Mouse (Mus musculus): Measurements from ENCODE around the gene Pmvk.
"Not testable (repeated sequence)": the region's sequence is repeated elsewhere in the genome, so short reads cannot be mapped to it uniquely, and the experiment has no call there.

The Pmvk gene

DNA sequence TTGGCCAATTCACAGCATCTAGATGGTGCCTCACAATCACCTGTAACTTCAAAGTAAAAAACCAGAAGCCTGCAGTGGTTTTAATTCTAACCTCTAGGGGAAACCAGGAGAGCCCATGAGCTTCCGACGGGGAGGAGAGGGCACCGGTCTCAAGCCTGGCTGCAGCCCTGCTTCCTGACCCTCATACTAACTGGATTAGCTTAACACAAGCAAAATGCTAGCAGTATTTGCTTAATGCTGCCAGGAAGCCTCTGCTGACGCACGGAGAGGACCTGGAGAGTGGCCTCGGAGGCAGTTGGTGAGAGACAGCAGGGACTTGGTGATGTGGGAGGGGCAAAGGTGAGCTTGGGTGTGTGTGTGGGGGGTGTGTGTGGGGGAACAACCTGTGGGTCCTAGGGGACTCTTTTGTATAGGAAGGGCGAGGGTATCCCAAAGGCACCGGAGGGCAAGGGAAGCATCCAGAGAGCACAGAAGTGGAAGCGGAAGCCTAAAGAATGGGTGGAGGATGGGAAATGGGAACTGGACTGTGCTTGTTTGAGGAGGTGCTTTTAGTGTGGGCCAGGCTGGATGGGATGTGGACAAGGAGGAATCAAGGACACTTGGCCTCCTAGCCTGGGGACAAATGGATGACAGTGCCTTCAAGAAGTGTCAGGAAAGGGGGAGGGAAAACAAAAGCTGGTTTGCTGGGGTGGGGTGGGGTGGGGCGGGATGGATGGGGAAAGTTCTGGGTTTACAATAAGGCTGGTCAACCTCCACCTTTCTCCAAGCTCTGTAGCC, at the start of gene Pmvk:
Pmvk (plus strand) TSS at position 141 of the 777 bp plus-strand sequence.
- DNase-seq: no peak

DNA sequence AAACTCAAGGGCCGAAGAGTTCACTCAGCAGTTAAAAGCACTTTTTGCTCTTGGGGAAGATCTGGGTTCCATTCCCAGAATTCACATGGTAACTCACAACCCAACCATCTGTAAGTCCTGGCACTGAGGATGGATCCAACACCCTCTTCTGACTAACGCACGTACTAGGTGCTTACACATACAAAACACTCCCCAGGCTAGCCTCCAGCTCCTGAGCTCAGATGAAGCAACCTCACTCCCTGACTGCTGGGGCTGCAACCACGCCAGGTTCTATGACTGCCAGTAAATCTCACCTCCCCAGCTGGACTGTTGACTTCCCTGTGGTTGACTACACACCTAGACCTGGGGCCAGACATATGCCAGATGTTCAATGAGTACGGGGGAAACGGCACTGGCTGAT, 47.5 kb upstream of the Pmvk start:
- DNase-seq: no peak

DNA sequence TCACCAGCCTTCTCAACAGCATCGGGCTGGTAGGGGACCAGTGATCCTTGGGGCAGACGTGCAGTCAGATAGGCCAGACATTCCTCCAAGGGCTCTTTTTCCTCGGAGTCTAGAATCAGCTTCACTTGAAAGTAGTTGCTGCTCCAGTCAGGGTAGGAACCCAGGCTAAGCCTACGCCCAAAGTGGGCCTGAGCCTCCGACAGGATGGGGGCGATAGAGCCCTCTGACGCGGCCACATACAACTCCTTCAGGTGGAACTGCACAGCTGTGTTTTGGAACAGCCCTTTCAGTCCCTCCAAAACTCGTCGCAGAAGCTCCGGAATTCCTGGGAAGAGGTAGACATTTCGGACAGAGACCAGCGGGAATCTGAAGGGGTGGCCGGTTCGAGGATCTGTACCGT, 45.9 kb upstream of the Pmvk start:
- DNase-seq: no peak

DNA sequence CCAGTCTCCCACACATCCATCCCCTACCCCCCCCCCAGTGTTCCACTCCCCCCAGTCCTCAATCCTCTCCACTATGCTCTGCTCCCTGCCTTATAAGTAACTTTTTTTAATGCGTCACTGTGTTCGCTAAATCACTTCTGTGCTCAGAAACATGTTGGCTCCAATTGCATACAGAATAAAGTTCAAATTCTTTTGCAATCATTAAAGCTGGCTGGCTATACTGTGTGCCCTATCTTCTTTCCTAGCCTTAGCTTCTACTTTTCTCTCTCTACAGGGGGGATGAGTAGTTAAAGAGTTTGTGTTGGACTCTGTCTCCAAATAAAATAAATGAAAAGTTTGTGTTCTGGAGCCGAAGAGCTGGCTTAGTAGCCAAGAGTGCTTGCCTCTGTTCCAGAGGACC, 44.6 kb upstream of the Pmvk start:
- DNase-seq: no peak

DNA sequence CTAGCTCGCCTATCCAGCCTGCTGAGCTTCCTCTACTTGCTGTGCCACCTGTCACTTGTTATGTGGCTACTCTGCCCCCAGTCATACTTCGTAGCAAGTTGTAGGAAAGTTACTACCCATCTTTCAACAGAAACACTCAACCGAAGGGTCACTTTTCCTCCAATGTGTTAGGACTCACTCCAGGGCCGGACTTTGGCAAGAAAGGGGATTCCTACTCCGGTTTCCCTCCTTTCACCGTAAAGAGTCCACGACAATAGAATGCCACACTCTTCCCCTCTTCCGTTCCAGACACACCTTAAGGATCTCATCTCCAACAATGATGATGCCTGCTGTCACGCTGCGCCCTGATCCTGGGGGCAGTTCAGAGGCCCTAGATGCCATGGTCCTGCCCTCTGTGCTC, 43.5 kb upstream of the Pmvk start:
- no peak for DNase-seq

DNA sequence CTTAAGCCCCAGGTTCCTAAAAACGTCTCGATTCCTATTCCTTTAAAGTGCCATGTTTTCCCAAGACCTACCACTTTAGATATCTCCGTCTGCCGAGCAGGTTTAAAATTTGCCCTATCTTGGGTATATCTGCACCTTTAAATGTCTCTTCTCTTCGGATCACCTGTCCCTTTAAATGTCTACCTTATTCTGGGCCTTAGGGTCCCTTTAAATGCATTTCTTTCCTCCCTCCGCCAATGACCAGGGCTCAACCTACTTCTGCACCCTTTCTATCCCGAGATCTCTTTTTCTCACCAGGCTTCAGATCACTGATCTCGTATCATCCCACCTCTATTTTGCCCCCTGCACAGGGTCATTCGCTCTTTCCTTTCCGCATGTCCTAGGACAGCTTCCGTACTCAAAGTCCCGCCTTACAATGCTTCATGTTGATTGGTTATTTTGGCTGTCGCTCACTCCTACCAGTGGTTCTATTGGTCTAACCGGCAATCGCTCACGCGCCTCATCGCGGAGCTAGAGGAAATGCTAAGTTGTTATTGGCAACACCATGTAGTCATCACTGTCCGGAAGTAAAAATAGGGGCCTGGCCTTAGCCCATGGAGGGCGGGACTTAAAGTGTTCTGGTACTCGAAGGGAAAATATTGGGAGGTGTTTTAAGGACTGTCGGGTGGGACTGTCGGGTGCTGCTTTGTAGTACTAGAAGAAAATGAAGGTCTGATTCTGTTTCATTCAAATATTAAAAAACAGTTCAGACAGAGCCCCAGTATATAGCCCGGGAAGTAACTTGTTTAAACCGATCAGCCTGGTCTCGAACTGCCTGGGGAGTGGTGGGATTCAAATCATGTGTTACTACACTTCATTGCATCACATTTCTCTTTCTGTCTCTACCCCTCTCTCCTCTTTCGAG, 42.6 kb upstream of the Pmvk start, which contains the start of gene Flad1:
Flad1 (minus strand) TSS at position 381 of the 904 bp plus-strand sequence.
- peak; percentile 94 for DNase-seq

DNA sequence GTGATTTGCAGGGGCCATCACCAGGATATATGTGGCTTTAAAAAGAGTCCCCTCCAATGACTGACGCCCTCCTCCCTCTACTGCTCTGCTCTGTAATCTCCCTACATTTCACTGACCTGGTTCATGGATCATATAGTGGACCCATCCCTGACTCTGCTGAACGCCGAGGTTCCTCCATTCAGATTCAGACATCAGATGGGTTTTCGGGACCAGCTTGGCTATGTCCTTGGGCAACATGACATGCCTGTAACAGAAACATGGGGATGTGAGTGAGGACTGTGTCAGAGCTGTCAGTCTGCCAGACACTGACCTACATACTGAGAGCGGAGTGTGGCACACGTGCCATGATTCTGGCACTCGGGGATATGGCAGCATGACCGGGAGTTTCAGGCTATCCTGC, 38.2 kb upstream of the Pmvk start:
- no peak for DNase-seq

DNA sequence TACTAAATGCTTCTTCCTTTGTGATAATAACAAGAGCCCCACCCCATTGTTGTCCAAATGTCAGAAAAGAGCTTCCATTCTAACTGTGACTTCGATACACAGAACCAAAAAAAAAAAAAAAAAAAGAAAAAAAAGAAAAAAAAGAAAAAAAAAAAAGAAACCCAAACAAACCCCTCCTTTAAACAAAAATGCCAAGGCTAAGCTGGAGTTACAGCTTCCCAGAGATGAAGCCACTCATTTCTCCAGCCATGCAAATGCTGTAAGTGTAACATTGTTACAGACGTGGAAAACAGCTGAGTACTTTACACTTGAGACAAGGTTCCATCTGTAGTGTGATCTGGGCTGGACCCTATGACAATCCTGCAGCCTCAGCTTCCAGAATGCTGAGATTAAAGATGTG, 37.2 kb upstream of the Pmvk start:
- DNase-seq: no peak

DNA sequence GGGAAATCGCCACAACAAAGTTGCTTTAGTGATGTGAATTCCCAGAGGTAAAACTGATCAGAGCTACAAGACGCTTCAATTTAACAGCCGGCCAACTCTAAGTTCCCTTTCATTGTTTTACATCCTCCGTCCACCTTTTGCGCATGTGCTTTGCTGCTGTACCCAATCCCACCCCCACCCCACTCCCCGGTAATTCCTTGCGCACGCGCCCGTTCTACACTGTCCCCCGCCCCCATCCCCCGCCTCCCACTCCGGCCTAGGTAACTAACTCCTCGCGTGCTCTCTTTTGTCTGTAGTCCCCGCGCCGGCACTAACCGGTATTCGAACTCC, 36.5 kb upstream of the Pmvk start:
- no peak for DNase-seq

DNA sequence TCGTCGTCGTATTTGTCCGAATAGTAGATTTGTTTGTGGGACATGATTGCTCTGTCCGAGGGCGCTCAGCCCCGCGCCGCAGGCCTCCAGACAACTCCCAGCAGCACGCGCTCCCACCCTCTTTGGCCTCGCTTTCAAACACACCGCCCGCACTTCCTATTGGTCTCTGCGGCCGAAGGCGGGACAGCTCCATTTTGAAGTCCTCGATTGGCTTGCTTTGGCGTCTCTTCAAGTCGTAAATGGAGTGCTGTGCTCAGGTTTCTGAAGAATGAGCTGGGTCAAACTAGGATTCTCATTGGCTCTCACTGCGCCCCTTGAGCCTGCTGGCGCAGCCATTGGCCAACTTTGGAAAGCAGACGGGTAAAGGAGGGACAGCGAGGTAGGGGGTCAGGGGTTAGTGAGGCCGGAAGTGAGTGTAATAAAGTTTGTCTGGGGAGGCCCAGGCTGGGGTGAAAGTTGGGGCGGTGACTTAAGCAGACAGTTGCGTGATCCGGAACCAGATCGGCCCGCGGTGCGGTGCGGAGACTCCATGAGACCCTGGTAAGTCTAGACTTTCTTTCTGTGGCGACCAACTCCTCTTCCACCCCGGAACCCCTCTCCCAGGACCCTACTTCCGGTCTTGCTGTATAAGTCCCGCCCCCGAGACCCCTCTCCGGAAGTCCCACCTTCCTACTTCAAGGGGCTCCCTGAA, 36.0 kb upstream of the Pmvk start, which contains the start of the genes Cks1b and Shc1:
Cks1b (minus strand) TSS at position 214 of the 691 bp plus-strand sequence.
Shc1 (plus strand) TSS at position 274 of the 691 bp plus-strand sequence.
- DNase-seq: peak; percentile 89

DNA sequence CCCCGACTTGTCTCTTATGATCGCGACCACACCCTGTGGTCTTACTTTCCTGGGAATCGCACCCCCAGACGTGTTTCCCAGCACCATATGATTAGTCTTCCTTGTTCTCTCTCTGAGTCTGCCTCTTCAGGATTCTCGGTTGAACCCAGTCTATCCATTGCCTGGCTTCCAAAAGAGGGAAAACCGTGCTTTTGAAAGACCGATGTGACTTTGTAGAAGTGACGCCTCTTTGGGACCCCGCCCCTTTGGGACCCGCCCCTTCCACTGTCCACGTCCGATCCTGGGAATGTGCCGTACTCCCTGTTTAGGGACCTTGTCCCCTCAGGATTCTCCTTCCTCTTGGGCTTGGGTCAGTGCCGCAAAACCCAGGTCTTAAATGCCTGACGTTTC, 35.5 kb upstream of the Pmvk start:
- peak; percentile 59 for DNase-seq

DNA sequence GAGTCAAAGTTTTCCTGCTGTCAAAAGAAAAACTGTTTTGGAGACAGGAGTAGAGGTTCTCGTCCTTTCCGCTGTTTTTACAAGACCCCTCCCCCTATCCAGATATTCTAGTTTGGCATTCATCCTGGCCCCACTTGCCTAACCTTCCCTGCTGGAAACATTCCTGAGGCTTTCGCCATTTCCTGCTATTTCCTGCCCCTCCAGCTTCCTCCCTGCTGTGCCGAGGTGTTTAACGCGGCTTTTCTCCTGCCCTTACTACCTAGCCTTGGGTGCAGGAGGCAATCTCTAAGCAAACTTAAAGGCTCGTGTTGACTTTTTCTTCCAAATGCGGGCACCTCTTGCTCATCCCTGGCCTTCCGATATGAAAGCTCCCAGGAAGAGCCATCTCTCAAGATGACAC, 34.8 kb upstream of the Pmvk start:
- DNase-seq: no peak

DNA sequence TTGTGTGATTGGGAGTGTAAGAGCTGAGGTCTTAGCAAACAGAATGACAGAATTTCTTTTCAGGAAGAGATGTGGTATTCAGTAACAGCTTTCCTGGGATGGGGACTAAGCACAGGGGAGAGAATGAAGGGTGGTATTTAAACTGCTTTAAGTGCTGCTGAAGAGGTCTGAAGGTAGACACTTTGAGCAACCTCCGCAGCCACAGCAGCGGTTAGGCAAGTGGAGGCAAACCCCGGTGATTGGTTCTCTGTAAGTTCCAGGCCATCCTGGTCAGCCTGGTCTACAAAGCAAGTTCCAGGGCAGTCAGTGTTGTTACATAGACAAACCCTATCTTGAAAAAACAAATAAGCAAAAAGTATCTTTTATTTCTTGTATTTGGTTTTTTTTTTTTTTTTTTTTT, 34.4 kb upstream of the Pmvk start:
- no peak for DNase-seq

DNA sequence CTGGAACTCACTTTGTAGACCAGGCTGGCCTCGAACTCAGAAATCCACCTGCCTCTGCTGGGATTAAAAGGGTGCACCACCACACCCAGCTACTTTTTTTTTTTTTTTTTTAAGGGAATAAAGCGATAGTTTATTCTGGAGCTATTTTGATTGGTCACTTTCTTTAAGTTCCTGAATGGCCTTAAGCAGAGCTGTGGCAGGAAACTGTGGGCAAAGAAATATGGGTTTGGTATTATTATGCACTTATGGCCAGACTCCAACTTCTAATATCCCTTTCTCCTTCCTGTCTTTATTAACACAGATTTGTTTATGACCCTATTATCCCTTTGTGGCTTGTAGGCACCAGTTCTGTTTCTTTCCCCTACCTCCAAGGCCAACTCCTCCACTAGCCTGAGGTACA, 33.9 kb upstream of the Pmvk start:
- DNase-seq: no peak

DNA sequence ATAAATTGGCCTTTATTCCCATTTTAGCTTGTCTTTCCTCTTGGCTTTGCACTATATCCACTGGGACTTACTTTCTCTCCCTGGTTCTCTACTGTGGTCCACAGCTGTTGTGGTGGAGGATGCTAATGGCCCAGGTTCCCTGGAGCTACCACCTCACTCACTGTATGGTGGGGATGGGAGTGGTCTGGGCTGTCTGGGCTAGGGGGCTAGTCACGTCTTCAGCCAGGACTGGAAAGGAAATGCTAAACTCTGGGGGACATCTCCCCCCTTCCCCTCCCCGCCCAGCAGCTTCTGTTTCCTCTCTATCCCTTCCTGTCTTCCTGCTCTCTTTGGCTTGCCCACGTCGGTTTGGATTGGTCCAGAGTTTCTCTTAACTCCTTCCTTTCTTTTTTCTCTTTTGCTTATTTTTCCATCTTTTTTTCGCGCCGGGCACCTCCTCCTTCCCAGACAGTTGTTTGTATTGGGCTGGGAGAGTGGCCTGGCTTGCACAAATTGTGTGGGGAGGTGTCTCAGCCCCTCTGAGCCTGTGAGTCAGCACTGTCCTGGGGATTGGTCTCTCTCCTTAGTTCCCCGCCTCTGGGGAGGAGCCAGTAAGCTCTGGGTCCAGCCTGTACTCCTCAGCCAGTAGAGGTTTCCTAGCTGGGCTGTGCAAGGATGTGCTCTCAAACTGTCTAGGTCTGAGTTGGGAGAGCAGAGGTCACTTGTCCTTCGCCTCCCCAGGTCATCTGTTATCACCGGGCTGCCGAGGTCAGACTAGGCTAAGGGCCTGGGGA, 33.2 kb upstream of the Pmvk start:
- DNase-seq: no peak

DNA sequence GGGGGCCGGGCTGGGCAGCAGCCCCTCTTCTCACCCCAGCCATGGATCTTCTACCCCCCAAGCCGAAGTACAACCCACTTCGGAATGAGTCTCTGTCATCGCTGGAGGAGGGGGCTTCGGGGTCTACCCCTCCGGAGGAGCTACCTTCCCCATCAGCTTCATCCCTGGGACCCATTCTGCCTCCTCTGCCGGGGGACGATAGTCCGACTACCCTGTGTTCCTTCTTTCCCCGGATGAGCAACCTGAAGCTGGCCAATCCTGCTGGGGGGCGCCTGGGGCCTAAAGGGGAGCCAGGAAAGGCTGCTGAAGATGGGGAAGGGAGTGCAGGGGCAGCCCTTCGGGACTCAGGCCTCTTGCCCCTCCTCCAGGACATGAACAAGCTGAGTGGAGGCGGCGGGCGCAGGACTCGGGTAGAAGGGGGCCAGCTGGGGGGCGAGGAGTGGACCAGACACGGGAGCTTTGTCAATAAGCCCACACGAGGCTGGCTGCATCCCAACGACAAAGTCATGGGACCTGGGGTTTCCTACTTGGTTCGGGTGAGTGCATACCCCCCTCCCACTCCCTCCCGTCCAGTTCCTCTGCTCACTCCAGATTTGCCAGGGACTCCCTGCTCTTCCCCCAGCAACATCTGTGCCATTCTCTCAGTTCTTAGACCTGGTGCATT, 32.4 kb upstream of the Pmvk start:
- DNase-seq: no peak

DNA sequence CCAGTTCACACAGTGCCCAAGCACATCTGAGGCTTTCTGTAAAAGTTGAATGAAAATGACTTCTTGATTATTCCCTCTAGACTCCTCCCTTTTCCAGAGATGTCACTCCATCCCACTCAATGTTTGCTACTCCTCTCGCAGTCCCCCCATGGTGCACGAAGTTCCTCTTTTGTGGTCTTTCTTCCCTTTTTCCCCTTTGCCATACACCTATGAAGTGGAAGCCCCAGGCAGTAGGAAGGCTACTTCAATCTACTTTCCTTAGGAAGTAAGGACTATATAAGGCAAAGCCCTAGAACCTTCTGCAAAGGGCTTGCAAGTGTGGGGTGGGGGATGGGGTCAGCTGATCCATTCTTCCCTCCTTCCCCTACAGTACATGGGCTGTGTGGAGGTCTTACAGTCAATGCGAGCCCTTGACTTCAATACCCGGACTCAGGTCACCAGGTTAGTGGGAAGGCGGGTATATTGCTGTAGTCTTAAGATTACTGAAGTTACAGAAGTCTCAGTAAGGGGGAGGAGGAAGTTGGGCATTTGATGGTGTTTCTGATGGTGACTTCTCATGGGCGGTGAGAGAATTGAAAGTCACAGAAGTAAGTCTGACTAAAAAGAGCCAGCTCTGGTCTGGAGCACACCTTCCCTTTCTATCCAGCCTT, 31.7 kb upstream of the Pmvk start:
- DNase-seq: no peak

DNA sequence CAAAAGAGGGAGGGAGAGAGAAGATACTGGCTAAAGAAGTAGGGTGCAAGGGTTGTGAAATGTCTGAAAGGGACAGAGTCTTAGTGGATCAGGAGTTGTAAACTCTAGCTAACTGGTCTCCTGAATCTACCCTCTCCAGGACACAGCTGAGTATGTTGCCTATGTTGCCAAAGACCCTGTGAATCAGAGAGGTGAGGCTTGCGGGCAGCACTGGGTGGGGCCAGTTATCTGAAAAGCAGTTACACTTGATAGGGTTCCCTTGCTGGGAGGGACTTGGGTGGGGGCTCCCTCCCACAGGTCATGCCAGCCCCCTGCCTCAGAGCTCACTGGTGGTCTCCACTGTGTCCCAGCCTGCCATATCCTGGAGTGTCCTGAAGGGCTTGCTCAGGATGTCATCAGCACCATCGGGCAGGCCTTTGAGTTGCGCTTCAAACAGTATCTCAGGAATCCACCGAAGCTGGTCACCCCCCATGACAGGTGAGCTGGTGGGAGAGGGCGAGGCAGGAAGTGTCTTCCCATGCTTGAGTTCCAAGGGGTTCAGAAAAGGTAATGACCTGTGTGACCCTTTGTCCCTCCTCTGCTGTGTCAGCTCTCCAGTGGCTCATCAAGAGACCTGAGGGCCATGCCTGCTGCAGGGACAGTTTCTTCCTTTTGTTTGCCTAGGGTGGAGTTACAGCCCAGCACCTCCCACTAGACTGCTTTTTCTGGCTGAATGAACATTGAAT, 29.8 kb upstream of the Pmvk start:
- no peak for DNase-seq

DNA sequence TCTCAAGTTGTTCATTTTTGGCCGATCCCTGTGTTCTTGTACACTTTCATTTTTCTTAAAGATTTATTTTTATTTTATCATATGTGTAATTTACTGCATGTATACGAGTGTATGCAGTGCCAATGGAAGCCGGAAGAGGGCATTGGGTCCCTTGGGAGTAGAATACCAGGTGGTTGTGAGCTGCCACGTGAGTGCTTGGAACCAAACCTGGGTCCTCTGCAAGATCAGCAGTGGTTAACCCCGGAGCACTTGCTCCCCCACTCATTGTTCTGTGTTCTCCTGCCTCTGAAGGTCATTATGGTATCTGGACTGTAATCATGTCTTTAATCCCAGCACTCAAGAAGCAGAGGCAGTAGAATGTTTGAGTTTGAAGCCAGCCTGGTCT, 29.2 kb upstream of the Pmvk start:
- no peak for DNase-seq

DNA sequence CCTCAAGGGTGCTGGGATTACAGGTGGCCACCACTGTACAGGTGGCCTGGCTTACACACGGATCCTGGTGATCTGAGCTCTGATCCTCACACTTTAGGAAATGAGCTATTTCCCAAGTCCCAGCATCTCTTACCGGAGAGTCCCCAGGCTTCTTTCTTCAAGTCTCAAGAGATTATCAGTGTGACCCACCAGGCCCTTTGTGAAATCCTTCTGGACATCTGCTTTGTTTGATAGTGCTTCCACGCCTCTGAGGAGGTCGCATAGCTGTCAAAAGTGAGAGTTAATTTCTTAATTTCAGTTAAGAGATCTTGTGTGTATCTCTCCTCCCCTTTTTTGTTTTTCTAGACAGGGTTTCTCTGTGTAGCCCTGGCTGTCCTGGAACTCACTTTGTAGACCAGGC, 28.5 kb upstream of the Pmvk start:
- DNase-seq: no peak

DNA sequence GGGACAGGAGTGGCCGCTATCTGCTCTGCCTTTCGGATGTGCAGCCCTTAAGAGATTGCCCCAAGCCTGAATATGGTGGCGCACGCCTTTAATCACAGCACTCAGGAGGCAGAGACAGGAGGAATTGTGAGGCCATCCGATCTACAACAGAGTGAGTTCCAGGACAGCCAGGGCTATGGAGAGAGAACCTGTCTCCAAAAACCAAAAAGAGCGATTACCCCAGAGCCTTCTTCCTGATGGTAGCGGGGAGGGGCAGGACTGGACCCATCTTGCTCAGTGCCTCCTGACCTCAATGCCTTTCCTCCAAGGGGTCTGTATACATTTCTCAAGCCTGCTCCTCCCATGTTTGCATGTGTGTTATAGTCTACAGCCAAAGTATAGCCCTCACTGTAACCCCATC, 25.3 kb upstream of the Pmvk start:
- DNase-seq: not testable (repeated sequence)

Measured in thymus, postnatal 4 days (tissue).